ENCODE assay signal across 12 mouse cellular contexts in genomic region chr4:22836124-22836445, GRCm38 (mm10).
DNase-seq lines count a peak whose midpoint lies in the region; ATAC-seq and TF ChIP-seq lines count a peak whose summit lies in the region.
"Had no signal": no experiment of that assay in that cellular context is flagged by ENCODE, and none has a peak within 500 bp of the region (broad histone marks: within the 10 kb centered on the region; RNA-seq: fewer than 3 reads in every experiment).

No protein-coding gene starts in this region.

- peak overlapping the region; percentile 53 for H3K4me2 ChIP-seq in heart, embryonic 13.5 days
- H3K4me2 ChIP-seq in forebrain, embryonic 11.5 days (ENCODE audit: low read depth, low read length, severe bottlenecking), result peak overlapping the region; percentile 36
- peak overlapping the region; percentile 56 for H3K4me2 ChIP-seq in hindbrain, embryonic 16.5 days (ENCODE audit: low read length)
- H3K4me2 ChIP-seq in midbrain, postnatal 0 days (ENCODE audit: low read depth, low read length, poor library complexity, severe bottlenecking), result peak overlapping the region; percentile 48

- H3K4me3 ChIP-seq in heart, embryonic 13.5 days, result no peak overlapping the region
- H3K4me3 ChIP-seq in forebrain, embryonic 11.5 days (ENCODE audit: low read depth, low read length), result no peak overlapping the region
- H3K4me3 ChIP-seq in hindbrain, embryonic 16.5 days (ENCODE audit: low read length), result peak overlapping the region; percentile 27
- peak overlapping the region; percentile 30 for H3K4me3 ChIP-seq in midbrain, postnatal 0 days (ENCODE audit: low read depth, low read length)

- no peak overlapping the region for H3K27ac ChIP-seq in heart, embryonic 13.5 days (replicated peaks)
- peak overlapping the region; percentile 82 for H3K27ac ChIP-seq in forebrain, embryonic 11.5 days (ENCODE audit: low read depth, low read length)
- 0 out of 2 replicates have a peak overlapping the region, but pooled peaks have one; percentile 27 for H3K27ac ChIP-seq in hindbrain, embryonic 16.5 days (ENCODE audit: low read depth, low read length)
- no peak overlapping the region for H3K27ac ChIP-seq in midbrain, postnatal 0 days (ENCODE audit: low read depth, low read length)
- H3K27ac ChIP-seq: liver, embryonic 14.5 days; macrophage had no signal

- TF ChIP-seq CTCF in midbrain, postnatal 0 days (IDR thresholded peaks at IDR 0.05), result no peak

- WGBS in heart, embryonic 13.5 days, result 61% methylated on average over 7 of the region's 7 CpGs
- WGBS in forebrain, embryonic 11.5 days, result 26% methylated on average over 7 of the region's 7 CpGs
- 19% methylated on average over 7 of the region's 7 CpGs for WGBS in hindbrain, embryonic 16.5 days
- WGBS in midbrain, postnatal 0 days, result 28% methylated on average over 7 of the region's 7 CpGs

- H3K9me3 ChIP-seq in heart, embryonic 13.5 days, result no peaks in the 10 kb centered on the region
- H3K9me3 ChIP-seq in forebrain, embryonic 11.5 days (ENCODE audit: control insufficient read depth, low read length), result no peaks in the 10 kb centered on the region
- no peaks in the 10 kb centered on the region for H3K9me3 ChIP-seq in hindbrain, embryonic 16.5 days (ENCODE audit: control insufficient read depth, low read length)
- no peaks in the 10 kb centered on the region for H3K9me3 ChIP-seq in midbrain, postnatal 0 days (ENCODE audit: low read length)
- H3K9me3 ChIP-seq: G1E had no signal

- no peaks in the 10 kb centered on the region for H3K36me3 ChIP-seq in heart, embryonic 13.5 days
- no peaks in the 10 kb centered on the region for H3K36me3 ChIP-seq in forebrain, embryonic 11.5 days (ENCODE audit: control insufficient read depth, insufficient read depth, low read length)
- H3K36me3 ChIP-seq in hindbrain, embryonic 16.5 days (ENCODE audit: control insufficient read depth, insufficient read depth, low read length), result no peaks in the 10 kb centered on the region
- no peaks in the 10 kb centered on the region for H3K36me3 ChIP-seq in midbrain, postnatal 0 days (ENCODE audit: insufficient read depth, low read length)
- H3K36me3 ChIP-seq: G1E had no signal

- H3K27me3 ChIP-seq in heart, embryonic 13.5 days (replicated peaks), result no peaks in the 10 kb centered on the region
- H3K27me3 ChIP-seq in forebrain, embryonic 11.5 days (ENCODE audit: control insufficient read depth, insufficient read depth, low read length), result no peaks in the 10 kb centered on the region
- H3K27me3 ChIP-seq in hindbrain, embryonic 16.5 days (replicated peaks; ENCODE audit: control insufficient read depth, insufficient read depth, low read length), result no peaks in the 10 kb centered on the region
- H3K27me3 ChIP-seq in midbrain, postnatal 0 days (ENCODE audit: insufficient read depth, low read length), result no peaks in the 10 kb centered on the region

- ATAC-seq in heart, embryonic 13.5 days (ENCODE audit: extremely low read depth, insufficient number of reproducible peaks, low FRiP score, low TSS enrichment), result no peak
- no peak; the same call in 1 of the 2 replicates for ATAC-seq in forebrain, embryonic 11.5 days (replicated peaks; ENCODE audit: low FRiP score)
- ATAC-seq in hindbrain, embryonic 16.5 days, result no peak
- ATAC-seq in midbrain, postnatal 0 days (ENCODE audit: low FRiP score), result no peak
- ATAC-seq in granulocyte monocyte progenitor cell, adult 5-6 weeks (replicated peaks; ENCODE audit: poor library complexity, severe bottlenecking), result no peak

- DNase-seq in heart, adult 18-20 months, result no peak
- DNase-seq in forebrain, embryonic 11.5 days (ENCODE audit: low spot score), result no peak
- DNase-seq in midbrain, postnatal 0 days (ENCODE audit: low spot score), result no peak
- no peak for DNase-seq in adrenal gland, adult 18-20 months (ENCODE audit: low spot score in 2 of 2)
- no peak for DNase-seq in right cerebral cortex, postnatal 25 days
- DNase-seq: kidney, postnatal 36 days had no signal

- H3K9ac ChIP-seq in heart, embryonic 13.5 days, result no peak overlapping the region
- H3K9ac ChIP-seq in forebrain, embryonic 11.5 days (ENCODE audit: low read length), result no peak overlapping the region
- H3K9ac ChIP-seq in hindbrain, embryonic 16.5 days (ENCODE audit: low read depth, low read length), result peak overlapping the region; percentile 12; the same call in 1 of the 2 replicates
- no peak overlapping the region for H3K9ac ChIP-seq in midbrain, postnatal 0 days (replicated peaks; ENCODE audit: low read length, poor library complexity, severe bottlenecking)
- H3K9ac ChIP-seq: liver, embryonic 14.5 days had no signal

- H3K4me1 ChIP-seq in heart, embryonic 13.5 days, result peaks cover 6% of the 10 kb centered on the region
- peaks cover 4% of the 10 kb centered on the region; the same call in 1 of the 2 replicates for H3K4me1 ChIP-seq in forebrain, embryonic 11.5 days (replicated peaks; ENCODE audit: control insufficient read depth, insufficient read depth, low read length)
- H3K4me1 ChIP-seq in hindbrain, embryonic 16.5 days (ENCODE audit: control insufficient read depth, insufficient read depth, low read depth, low read length), result peaks cover 5% of the 10 kb centered on the region
- H3K4me1 ChIP-seq in midbrain, postnatal 0 days (ENCODE audit: insufficient read depth, low read length), result no peaks in the 10 kb centered on the region

Comparison
In these comparisons a context has a peak if more than half of its experiments do, and no peak if none do; other contexts are left out.
1. H3K27ac ChIP-seq: peak in forebrain, embryonic 11.5 days (single experiment) and hindbrain, embryonic 16.5 days (single experiment); none in heart, embryonic 13.5 days (single experiment) and midbrain, postnatal 0 days (single experiment).
2. H3K4me3 ChIP-seq: peak in hindbrain, embryonic 16.5 days (single experiment) and midbrain, postnatal 0 days (single experiment); none in heart, embryonic 13.5 days (single experiment) and forebrain, embryonic 11.5 days (single experiment).
3. Peak in every context shown above with its lines, with median percentiles within 50 percentile points of each other: H3K4me2 ChIP-seq.